Mouse (Mus musculus): ENCODE measurements at regions not wholly inside any gene's neighbourhood (a gene's known extent, or its start where the extent isn't known, plus 50 kb on each side); places are given as distances from the start of the nearest gene placed in this dataset.

DNA sequence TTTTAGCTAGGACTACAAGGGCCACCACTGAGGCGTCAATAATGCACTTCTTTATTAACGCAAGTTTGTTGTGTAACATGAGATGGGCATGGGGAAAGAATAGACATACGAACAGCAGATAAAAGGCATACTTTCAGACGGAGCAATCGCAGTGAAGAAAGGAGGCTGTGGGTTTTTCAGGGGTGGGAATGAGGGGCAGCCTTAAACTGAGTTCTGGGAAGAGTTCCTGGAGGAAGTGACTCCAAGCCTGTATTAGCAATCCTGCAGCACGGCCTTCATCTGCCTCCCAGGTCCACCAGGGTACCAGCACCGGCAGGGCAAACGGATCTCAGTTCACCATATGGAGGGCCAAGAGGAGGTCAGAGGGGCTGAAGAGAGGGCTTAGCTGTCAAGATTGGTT lies 94.6 kb downstream of the Stk35 start:
- TF ChIP-seq POLR2A (IDR thresholded peaks at IDR 0.05; ENCODE audit: borderline replicate concordance, insufficient read depth, low read length) (no peak), CTCF (IDR thresholded peaks at IDR 0.05; ENCODE audit: borderline replicate concordance, insufficient read depth, low read depth, low read length) (no peak)
